Mouse (Mus musculus): Measurements from ENCODE around the gene Iqgap2.

- TF ChIP-seq MAX (IDR thresholded peaks at IDR 0.05) (no peak), CTCF (IDR thresholded peaks at IDR 0.05; ENCODE audit: control insufficient read depth, insufficient read depth, insufficient read length) (no peak), CEBPB (IDR thresholded peaks at IDR 0.05; ENCODE audit: low read depth) (no peak), USF1 (IDR thresholded peaks at IDR 0.05; ENCODE audit: low read depth) (no peak), FOSL1 (IDR thresholded peaks at IDR 0.05; ENCODE audit: insufficient read depth, low read length, poor library complexity, severe bottlenecking) (no peak), MYOD1 (IDR thresholded peaks at IDR 0.05; ENCODE audit: control insufficient read depth, insufficient read length, low read depth) (no peak)
These were observed 113.0 kb downstream of the Iqgap2 start for GRCm38 (mm10) chr13:95778761-95779161.

Data from C2C12 (cell line).